Mouse (Mus musculus) olfactory bulb, adult 2 months (tissue): ENCODE results near the gene Cygb.

Experiments
- CTCF ChIP-seq: fragments of 200-500 bp; IDR thresholded peaks from 2 replicates; pipeline ENCODE4 v1.5.1; 2012; ENCODE audit warnings: low read depth, mild to moderate bottlenecking, low read length, moderate library complexity; ENCODE audit not compliant: insufficient read depth
- POLR2A ChIP-seq: fragments of 200-500 bp; IDR thresholded peaks from 2 replicates; pipeline ENCODE4 v1.6.1; 2012; ENCODE audit warnings: mild to moderate bottlenecking, low read depth, low read length, moderate library complexity; ENCODE audit not compliant: insufficient read depth

DNA sequence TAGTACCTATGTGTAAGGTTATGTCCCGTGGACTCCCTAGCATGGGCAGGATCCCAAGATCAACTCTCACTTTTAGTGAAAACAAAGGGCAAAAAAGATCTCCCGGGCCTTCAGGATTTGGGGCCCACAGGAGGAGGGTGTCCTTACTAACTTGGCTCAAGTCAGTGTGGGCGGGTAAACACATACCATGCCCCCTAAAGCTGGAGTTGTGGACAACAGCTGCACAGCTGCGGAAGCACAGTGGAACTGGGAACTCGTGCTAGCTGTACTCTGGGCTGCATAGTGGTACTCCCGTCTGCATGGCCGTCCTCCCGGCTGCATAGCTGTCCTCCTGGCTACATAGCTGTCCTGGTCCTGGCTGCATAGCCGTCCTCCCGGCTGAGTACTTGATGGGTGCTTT, 4.1 kb upstream of the Cygb start:
- TF ChIP-seq CTCF: no peak
- TF ChIP-seq POLR2A: no peak
